Mouse (Mus musculus): ENCODE data around the gene Gm49337. TPM values are rescaled to one million over a fixed set of nuclear protein-coding genes. Genes with fewer than 3 reads are reported as not detected.

The Gm49337 gene
- polyA plus RNA-seq, 1 experiment from 2014 or later, result not detected

- Histone ChIP-seq H3K36me3 (peaks cover 92% of the 10 kb centered on the region), H3K4me1 (no peaks in the 10 kb centered on the region), H3K4me3 (no peak overlapping the region), H3K27me3 (ENCODE audit: insufficient read depth, poor library complexity, severe bottlenecking) (no peaks in the 10 kb centered on the region), H3K9me3 (no peaks in the 10 kb centered on the region), H3K27ac (no peak overlapping the region)
- DNase-seq (ENCODE audit: low spot score), result no peak
- 92% methylated on average over 4 of the region's 4 CpGs for WGBS
Observed at GRCm38 (mm10) chr4:116317575-116317974, 144.4 kb downstream of the Gm49337 start.

- 78% methylated on average over 6 of the region's 6 CpGs for WGBS
Observed at GRCm38 (mm10) chr4:116322127-116322526, 148.9 kb downstream of the Gm49337 start.

GRCm38 (mm10) chr4:116329256-116329655, 156.1 kb downstream of the Gm49337 start:
- DNase-seq (ENCODE audit: low spot score), result no peak
- H3K27me3 ChIP-seq (ENCODE audit: insufficient read depth, poor library complexity, severe bottlenecking), result no peaks in the 10 kb centered on the region
- no peak overlapping the region for H3K27ac ChIP-seq
- no peaks in the 10 kb centered on the region for H3K9me3 ChIP-seq
- H3K4me3 ChIP-seq, result no peak overlapping the region
- H3K4me1 ChIP-seq, result no peaks in the 10 kb centered on the region
- WGBS, result 95% methylated on average over 3 of the region's 3 CpGs
- peaks cover 50% of the 10 kb centered on the region for H3K36me3 ChIP-seq

More at GRCm38 (mm10) chr4:116322127-116322526, 148.9 kb downstream of the Gm49337 start:
- Histone ChIP-seq H3K4me1 (no peaks in the 10 kb centered on the region), H3K27me3 (ENCODE audit: insufficient read depth, poor library complexity, severe bottlenecking) (no peaks in the 10 kb centered on the region), H3K4me3 (no peak overlapping the region), H3K27ac (no peak overlapping the region), H3K9me3 (no peaks in the 10 kb centered on the region), H3K36me3 (peaks cover 77% of the 10 kb centered on the region)
- no peak for DNase-seq (ENCODE audit: low spot score)

GRCm38 (mm10) chr4:116336294-116336693, 163.1 kb downstream of the Gm49337 start:
- DNase-seq (ENCODE audit: low spot score), result no peak
- Histone ChIP-seq H3K27me3 (ENCODE audit: insufficient read depth, poor library complexity, severe bottlenecking) (no peaks in the 10 kb centered on the region), H3K9me3 (no peaks in the 10 kb centered on the region), H3K36me3 (peaks cover 3% of the 10 kb centered on the region; the same call in 1 of the 2 replicates), H3K27ac (no peak overlapping the region), H3K4me3 (no peak overlapping the region), H3K4me1 (no peaks in the 10 kb centered on the region)
- 81% methylated on average over 1 of the region's 1 CpGs for WGBS

GRCm38 (mm10) chr4:116342119-116342518, 168.9 kb downstream of the Gm49337 start:
- Histone ChIP-seq H3K36me3 (peaks cover 3% of the 10 kb centered on the region; the same call in 1 of the 2 replicates), H3K27me3 (ENCODE audit: insufficient read depth, poor library complexity, severe bottlenecking) (no peaks in the 10 kb centered on the region), H3K4me1 (no peaks in the 10 kb centered on the region), H3K9me3 (no peaks in the 10 kb centered on the region), H3K27ac (no peak overlapping the region), H3K4me3 (no peak overlapping the region)
- no peak for DNase-seq (ENCODE audit: low spot score)

Other genes with a start within 250 kb of the Gm49337 start
- gene Dmbx1, start 233.5 kb upstream of the Gm49337 start, polyA plus RNA-seq (2016; fragmentation: Nextera tagmentation; extraction: Ambion mirVana), result not detected in 2 replicates
- 1.3 and 1.7 TPM in 2 replicates for gene Faah, start 155.5 kb upstream of the Gm49337 start, polyA plus RNA-seq (2016; fragmentation: Nextera tagmentation; extraction: Ambion mirVana)
- gene Nsun4, start 119.5 kb upstream of the Gm49337 start, polyA plus RNA-seq (2016; fragmentation: Nextera tagmentation; extraction: Ambion mirVana), result 20.4 and 24.9 TPM in 2 replicates
- gene Uqcrh, start 98.3 kb upstream of the Gm49337 start, polyA plus RNA-seq (2016; fragmentation: Nextera tagmentation; extraction: Ambion mirVana), result 697 and 904 TPM in 2 replicates
- 69.1 and 77.9 TPM in 2 replicates for gene Lrrc41, start 98.1 kb upstream of the Gm49337 start, polyA plus RNA-seq (2016; fragmentation: Nextera tagmentation; extraction: Ambion mirVana)
- 31.7 and 38.0 TPM in 2 replicates for gene Rad54l, start 49.7 kb upstream of the Gm49337 start, polyA plus RNA-seq (2016; fragmentation: Nextera tagmentation; extraction: Ambion mirVana)
- gene Pomgnt1, start 49.5 kb upstream of the Gm49337 start, polyA plus RNA-seq (2016; fragmentation: Nextera tagmentation; extraction: Ambion mirVana), result 68.9 and 74.3 TPM in 2 replicates
- gene Lurap1, start 22.0 kb upstream of the Gm49337 start, polyA plus RNA-seq (2016; fragmentation: Nextera tagmentation; extraction: Ambion mirVana), result 1.4 and 1.9 TPM in 2 replicates
- 0.10 TPM in 1 of 2 replicates, not detected in the other for gene Tspan1, start 5.8 kb upstream of the Gm49337 start, polyA plus RNA-seq (2016; fragmentation: Nextera tagmentation; extraction: Ambion mirVana)
- not detected in 2 replicates for gene 1700042G07Rik, start within 50 bp of the Gm49337 start, polyA plus RNA-seq (2016; fragmentation: Nextera tagmentation; extraction: Ambion mirVana)
- 17.2 and 22.7 TPM in 2 replicates for gene Pik3r3, start 48.2 kb downstream of the Gm49337 start, polyA plus RNA-seq (2016; fragmentation: Nextera tagmentation; extraction: Ambion mirVana)

All from heart, embryonic 10.5 days (tissue).